Mouse (Mus musculus): Measurements from ENCODE around the gene Tmem167.
A peak's percentile ranks its signal among the peaks of the same experiment; 100 is the strongest.
"Not testable (repeated sequence)": the region's sequence is repeated elsewhere in the genome, so short reads cannot be mapped to it uniquely, and the experiment has no call there.

Gene Tmem167

DNA sequence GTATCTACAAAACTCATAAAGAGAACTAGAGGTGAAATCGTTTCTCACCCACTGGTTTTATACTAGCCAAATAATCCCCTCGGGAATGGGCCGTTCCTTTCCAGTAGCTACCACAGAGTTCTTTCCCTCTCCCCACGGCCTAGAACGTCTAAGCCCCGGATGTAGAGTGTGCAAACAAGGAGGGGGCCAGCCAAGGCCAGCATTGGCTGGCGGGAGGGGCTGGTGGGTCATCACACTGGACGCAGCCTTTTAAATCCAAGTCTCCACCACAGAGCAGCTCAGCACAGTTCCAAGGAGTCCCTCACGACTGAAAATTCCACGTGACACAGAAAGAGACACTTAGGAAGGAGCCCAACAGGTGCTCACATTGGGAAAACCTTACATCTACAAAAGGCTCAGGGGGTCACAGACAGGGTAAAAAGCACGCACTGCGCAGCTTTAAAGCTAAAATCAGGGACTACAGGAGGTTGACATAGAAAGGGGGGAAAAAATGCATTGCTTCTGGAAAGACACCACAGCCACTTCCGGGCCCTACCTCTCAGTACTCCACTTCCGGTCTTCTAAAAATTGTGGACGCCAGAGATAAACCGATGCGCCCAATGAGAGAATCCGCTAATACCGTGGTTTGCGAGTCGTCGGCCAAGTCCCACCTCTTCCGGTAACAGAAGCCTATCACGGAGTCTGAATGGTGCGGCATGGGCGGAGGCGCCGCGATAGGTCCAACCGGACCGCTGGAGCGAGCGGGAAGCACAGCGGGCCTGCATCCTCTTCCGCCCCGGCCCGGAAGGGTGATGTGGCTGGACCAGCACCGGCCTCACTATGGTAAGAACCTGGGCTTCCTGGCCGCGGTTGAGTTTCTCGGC is at the start of gene Tmem167, which contains the start of gene Xrcc4:
Tmem167 (plus strand) TSS at position 162 of the 863 bp plus-strand sequence.
Xrcc4 (minus strand) TSS at position 647 of the 863 bp plus-strand sequence.
- DNase-seq, result peak; percentile 97 to 98

- no peak for DNase-seq
Measured at GRCm38 (mm10) chr13:90039613-90040012, 49.3 kb upstream of the Tmem167 start.

GRCm38 (mm10) chr13:90051735-90052134 is 37.2 kb upstream of the Tmem167 start:
- no peak for DNase-seq

DNA sequence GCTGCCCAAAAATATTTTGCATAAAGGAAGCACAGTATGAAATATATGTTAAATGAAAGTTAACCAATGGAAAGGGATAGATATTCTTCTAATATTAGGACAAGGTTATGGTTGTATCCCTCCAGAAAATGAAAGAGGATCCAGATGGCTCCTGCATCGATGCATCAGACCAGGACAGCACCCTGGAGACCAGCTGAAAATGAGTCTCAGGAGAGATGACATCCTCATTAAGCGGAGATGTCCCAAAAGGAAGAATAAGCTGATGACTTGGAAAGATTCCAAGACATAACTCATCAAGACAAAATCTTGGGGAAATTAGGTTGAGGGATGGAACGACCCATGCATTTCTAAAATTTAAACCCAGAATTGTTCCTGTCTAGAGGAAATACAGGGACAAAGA is 36.5 kb upstream of the Tmem167 start:
- DNase-seq, result no peak

DNA sequence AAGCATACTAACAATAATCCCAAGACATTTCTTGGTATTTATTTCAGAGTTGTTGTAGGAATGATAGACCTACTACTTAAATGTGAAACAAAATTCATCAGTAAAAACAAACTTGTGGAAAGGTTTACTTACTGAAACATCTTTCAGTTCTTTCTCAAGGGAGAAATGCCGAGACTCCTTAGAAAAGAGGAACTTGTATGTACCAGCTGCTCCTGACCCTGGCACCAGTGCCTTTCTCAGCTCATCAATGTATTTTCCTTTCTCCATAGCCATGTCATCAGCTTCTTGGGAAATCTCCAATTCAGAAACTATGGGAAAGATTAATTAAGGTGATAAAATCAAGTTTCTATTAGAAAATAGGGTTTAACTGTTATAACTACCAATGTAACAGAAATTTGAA is 27.0 kb upstream of the Tmem167 start:
- no peak for DNase-seq

- DNase-seq, result no peak
Measured at GRCm38 (mm10) chr13:90089825-90090183, 881 bp downstream of the Tmem167 start.

GRCm38 (mm10) chr13:90101514-90101913 is 12.6 kb downstream of the Tmem167 start:
- no peak for DNase-seq

DNA sequence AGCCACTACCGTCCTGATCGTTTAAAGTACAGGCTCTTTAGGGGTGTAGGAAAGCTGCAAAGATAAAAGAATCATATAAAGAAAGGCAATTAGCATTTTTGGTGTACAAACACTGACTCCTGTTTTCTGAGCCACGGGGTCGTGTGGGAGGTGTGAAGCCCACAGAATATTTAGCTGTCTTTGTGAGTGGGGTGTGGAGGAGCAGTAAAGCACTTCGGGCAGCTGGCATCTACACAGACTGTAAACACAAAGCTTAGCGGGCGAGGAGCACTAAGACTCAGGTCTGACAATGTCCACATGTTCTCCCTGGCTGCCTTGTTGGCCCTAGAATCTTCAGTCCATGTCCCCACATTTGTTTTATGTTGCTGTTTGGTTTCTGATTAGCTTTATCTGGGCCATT is 17.2 kb downstream of the Tmem167 start:
- no peak for DNase-seq

DNA sequence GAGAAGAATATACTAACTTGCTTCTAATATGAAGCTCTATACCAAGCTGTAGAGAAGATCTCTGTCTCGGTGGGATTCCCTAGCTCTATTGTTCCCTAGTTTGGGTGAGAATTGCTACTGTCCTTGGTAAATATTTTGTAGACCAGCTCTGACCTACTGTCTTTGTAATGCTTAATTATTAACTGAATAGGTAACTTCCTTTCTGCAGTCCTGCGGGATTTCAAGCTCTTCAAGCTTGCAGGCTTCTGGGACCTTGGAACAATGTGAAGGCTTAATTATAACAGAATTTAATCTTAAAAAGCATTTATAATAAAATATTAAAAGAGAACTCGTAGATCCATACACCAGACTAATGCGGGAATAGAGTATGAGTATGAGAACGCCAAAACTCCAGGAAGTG is 19.8 kb downstream of the Tmem167 start:
- DNase-seq, result not testable (repeated sequence)

DNA sequence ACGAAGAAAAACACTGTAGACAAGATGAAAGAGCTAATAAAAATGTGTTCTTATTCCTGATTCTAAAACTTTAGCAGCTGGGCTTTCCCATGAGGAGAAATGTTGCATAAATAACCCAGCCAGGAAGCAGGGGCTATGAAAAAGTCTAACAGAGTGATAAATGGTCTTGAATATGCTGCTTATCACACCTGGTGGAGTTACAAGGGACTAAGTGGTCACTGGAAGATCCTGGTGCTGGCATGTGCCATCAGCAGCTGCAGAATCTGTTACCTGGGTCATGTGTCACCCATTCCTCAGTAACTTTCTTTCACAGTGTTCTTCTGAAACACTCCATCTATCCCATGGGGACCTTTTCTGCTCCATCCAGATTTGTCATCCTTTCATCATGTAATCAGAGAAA is 22.8 kb downstream of the Tmem167 start:
- DNase-seq, result no peak

- DNase-seq, result peak in 1 of 2 experiments; percentile 8
Measured at GRCm38 (mm10) chr13:90136156-90136910, 47.4 kb downstream of the Tmem167 start.

- DNase-seq, result no peak
Measured at GRCm38 (mm10) chr13:90141681-90142080, 52.8 kb downstream of the Tmem167 start.

GRCm38 (mm10) chr13:90143245-90143644 is 54.3 kb downstream of the Tmem167 start:
- DNase-seq, result no peak

GRCm38 (mm10) chr13:90151881-90152280 is 63.0 kb downstream of the Tmem167 start:
- no peak for DNase-seq

DNA sequence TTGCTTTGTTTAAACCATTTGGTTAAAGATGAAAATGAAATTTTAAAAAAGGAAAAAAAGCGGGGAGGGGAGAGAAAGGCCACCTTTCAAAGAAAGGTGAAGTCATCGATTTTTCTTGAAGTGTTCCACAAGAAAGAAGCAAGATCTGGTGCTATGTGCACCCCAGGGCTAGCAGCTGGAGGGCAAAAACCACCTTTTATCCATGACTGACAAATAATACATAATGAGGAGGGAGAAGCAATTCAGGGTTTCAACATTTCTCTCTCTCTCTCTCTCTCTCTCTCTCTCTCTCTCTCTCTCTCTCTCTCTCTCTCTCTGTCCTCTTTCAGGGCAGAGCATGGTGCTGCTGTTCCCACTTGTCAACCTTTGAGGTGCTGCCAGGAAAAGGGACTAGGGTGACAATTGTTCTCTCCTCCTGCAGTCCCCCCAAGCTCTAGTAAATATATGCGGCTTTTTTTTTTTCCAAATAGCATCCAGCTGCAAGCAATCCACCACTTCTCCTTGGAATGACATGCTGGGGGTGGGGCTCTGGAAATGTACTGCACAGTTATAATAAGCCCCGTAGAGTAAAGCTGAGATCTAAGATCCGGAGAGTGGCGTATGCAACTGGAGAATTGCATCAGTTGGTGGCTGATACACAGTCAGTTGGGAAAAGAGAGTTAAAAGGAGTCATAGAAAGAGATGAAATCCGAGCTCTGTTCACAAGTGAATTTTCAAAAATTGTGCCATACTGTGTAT is 63.8 kb downstream of the Tmem167 start:
- no peak for DNase-seq

DNA sequence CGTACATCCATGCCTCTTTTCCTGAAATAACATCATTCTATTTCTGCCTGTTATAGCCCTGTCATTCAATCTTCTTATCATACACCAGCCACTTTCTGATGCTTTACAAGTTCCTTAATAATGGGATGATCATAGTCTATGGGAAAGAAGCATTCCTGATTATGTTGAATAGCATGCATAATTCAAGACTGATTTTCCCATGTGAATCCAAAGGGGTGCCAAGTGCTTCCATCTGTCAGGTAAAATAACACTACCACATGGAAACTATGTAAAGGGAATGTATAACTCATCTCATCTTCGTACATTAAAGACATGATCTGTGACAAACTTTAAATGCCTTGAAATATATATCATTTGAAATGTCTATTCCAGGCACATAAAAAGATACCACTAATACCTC is 75.2 kb downstream of the Tmem167 start:
- no peak for DNase-seq

DNA sequence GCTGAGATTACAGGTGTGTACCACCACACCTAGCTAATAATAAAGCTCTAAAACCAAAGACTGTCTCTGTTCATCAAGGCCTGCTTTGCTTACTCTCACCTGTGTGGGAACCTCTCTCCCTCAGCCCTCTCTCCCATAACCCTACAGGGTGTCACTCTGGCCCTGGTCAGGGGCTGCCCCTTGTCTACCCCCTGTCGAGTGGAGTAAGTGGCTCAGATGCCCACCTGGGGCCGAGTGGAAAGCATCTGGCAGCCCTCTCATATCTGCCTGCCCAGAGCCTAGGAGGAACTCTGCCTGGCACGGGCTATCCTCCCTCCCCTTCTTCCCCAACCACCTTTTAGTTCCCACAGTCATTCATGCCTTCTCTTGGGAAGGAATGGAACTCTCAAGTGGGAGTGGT is 78.1 kb downstream of the Tmem167 start:
- DNase-seq, result no peak

DNA sequence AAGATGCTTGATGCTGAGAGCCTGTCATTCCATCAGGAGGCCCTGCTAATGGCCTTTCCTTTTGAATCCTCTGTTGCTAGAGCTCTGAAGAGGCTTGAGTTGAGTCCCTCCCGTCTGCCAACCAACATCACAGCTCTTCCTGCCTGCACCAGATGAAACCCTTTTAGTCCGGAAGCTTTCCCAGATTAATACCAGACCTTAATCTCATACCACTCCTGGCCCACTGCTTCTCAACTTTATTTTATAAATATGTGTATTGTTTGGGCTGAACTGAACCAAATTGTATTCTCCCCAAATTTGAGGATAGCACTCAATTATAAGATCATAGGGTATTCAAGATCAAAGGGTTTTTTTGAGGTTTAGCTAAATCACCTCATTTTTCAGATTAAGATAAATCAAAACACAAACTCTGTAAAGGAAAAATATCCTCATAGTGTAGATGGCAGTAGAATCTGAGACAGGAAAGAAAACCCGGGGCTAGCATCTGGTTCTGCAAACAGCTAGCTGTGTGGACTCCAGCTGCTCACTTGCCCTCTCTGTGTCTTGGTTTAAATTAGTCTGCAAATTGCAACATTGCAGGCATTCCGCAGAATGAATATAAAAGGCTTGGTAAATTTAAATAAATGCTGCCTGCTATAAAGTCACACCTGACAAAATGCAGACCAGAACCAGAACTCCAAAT is 81.3 kb downstream of the Tmem167 start:
- DNase-seq, result no peak

- no peak for DNase-seq
Measured at GRCm38 (mm10) chr13:90170782-90171179, 81.9 kb downstream of the Tmem167 start.

- DNase-seq, result no peak
Measured at GRCm38 (mm10) chr13:90171390-90171789, 82.5 kb downstream of the Tmem167 start.

DNA sequence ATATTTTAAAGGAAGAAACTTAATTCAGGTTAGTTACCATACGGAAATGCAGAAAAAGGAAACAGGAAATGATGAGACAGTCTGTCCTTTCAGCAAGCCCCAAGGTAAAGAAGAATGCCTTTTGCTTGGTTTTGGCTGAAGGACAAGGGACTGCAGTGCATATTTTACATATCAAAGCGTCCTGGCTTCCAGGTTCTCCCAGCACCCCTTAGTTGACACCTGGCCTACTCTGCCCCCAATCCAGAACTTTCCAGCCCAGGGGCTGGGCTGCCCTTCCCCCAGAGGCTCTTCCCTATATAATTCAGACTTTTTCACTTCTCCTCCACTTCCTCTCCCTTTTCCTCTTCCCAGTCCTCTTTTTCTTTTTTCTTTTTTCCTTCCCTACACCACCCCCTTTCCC is 86.7 kb downstream of the Tmem167 start:
- DNase-seq, result no peak

- DNase-seq, result no peak
Measured at GRCm38 (mm10) chr13:90182262-90182661, 93.3 kb downstream of the Tmem167 start.

DNA sequence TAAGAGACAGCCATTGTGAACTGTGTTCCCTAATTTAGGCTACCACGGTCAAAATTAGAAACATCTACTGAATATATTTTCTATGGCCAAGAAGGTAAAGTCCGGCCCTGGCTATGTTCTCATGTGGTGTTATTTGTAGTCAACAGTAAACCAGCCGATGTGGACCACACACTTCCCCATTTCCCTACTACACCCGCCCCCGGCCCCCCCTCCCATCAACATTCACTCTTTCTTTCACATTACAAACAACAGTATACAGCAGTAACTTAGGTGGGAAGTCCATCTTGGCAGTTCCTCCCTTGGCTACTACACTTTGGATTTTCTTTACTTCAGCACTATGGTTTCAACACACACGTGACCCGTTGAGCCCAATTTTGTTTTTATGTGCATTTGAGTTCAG is 94.6 kb downstream of the Tmem167 start:
- no peak for DNase-seq

All from cerebellum, postnatal 25 days (tissue).